Mouse (Mus musculus) frontal cortex, postnatal 36 days (tissue): ENCODE measurements around the gene Tnpo1.
A peak's percentile ranks its signal among the peaks of the same experiment; 100 is the strongest.

Source experiments
- DNase-seq, 2 experiments: peaks; one replicate each; pipeline ENCODE4 v3.0.0; 2022; ENCODE audit warnings: low spot score in 2 of 2

Tnpo1 gene

DNA sequence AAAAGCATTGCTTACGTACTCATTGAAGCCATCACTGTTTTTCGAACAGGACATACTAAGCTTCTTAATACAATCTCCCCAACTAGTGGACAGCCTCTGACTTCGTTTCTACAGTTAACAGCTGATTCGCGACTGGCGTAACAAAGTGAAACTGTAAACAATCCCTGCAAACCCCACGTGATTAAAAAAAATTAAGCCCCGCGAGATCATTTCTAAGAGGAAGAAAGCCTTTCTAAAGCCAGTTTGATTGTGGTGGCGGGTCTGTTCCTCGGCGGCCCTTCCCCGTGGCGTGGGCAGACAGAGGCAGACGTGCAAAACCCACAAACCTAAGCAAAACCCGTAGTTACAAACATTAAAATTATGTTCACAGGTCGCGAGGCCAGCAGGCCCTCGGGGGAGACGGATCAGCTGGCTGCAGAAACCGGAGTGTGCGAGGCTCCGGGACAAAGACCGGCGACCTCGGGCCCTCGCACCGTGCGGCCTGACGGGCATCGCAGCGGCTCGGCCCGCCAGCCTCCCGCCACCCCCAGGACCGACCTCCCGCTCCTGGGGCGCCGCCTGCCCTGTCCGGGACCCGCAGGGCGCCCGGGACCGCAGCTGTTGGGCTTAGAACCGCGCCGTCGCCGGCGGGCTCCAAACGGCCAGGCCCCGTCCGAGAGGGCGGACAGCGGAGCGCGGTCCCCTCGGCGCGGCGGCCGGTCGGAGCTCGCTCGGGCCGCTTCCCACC lies 535 bp downstream of the Tnpo1 start:
- DNase-seq, result peak in 1 of 2 experiments; percentile 37

GRCm38 (mm10) chr13:98924897-98925485 lies 1.2 kb downstream of the Tnpo1 start:
- DNase-seq, result no peak

GRCm38 (mm10) chr13:98922806-98923205 lies 3.4 kb downstream of the Tnpo1 start:
- no peak for DNase-seq

GRCm38 (mm10) chr13:98921276-98921675 lies 4.9 kb downstream of the Tnpo1 start:
- no peak for DNase-seq

DNA sequence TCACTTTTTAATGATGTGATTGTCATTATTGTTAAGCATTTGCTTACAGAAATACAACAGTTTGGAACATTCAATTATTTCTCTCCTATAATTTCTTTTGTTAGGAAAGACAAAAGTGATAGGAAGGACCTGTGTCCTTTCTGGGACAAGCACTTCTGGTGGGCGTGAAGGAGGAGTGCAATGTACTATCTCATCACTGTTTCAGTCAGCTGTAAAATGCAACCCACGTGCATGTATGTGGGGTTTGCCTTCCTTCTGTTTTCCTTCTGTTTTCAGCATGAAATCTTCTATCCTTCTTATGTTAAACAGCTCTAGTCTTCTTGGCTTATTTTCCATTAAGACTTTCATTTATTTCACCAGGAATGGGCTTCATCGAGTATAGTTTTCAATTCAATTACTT lies 5.9 kb downstream of the Tnpo1 start:
- DNase-seq, result no peak

GRCm38 (mm10) chr13:98919695-98920094 lies 6.5 kb downstream of the Tnpo1 start:
- no peak for DNase-seq

GRCm38 (mm10) chr13:98917851-98918250 lies 8.3 kb downstream of the Tnpo1 start:
- no peak for DNase-seq

GRCm38 (mm10) chr13:98915591-98915990 lies 10.6 kb downstream of the Tnpo1 start:
- DNase-seq, result no peak

GRCm38 (mm10) chr13:98914844-98915212 lies 11.4 kb downstream of the Tnpo1 start:
- no peak for DNase-seq

DNA sequence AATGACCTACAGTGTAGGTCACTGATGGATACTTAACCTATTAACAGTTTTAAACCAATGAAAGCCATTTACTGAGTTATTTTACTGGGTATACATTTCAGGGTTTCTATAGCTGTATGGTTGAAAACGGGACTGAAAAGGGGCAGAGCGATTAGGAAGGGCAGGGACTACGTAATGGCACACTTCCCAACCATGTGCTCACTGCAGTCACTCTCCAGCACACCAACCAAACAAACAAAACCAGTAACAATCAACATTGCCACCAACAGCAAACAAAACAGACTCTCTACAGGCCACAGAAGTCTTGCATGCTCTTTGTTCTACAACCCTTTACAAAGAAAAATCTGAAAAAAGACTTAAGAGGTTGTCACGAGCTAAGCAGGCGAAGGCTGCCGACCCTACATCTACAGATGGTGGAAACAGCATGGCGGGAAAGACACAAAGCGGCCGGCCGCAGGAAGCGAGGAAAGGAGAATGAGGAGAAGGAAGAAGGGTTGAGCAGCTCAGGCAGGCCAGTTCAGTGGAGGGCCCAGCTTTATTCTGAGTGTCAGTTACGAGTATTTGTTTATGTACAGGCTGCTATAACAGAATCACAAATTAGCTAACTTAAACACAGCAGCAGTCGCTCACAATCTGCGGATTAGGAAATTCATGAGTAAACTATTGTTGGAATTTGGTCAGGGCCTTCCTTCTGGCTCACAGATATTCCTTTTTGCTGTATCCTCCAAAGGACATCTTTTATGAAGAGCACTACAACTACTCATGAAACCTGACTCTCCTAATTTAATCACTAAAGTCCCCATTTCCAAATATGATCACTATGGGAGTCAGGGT lies 12.0 kb downstream of the Tnpo1 start:
- no peak for DNase-seq

DNA sequence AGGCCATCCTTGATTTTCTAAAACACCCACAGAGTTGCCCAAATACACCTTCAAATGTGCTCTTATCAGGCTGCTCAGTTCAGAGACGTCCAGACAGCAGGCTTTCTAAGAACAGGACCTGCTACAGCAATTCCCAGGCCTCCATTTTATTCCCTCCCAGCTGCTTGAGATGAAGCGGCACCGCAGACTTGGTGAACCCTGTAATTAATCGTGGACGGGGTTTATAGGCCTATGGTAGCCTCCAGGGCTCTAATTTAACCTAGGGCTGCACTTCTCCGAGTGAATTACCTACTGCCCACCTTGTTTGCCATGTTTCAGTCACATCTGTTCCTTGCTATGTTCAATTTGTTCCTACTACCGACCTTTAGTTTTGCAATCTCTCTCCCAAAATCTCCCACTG lies 13.0 kb downstream of the Tnpo1 start:
- no peak for DNase-seq

DNA sequence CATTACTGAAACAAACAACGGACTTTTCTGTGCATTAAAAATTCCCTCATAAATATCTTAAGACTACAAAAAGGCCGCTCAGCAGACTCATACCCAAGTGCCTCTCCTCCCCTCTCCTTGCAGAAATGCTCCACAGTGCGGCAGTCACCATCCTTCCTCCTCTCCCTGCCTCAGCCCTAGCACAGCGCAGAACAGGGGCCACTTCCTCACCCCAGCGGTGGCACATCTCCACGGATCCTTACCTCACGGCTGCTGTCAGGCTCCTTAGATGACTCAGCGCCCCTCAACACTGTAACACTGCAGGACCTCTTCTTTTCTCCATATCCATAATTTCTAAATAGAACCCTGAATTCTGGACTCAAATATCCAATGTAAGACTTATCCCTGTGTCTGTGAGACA lies 13.6 kb downstream of the Tnpo1 start:
- DNase-seq, result no peak

- DNase-seq, result no peak
Measured at GRCm38 (mm10) chr13:98910801-98911200, 15.4 kb downstream of the Tnpo1 start.

DNA sequence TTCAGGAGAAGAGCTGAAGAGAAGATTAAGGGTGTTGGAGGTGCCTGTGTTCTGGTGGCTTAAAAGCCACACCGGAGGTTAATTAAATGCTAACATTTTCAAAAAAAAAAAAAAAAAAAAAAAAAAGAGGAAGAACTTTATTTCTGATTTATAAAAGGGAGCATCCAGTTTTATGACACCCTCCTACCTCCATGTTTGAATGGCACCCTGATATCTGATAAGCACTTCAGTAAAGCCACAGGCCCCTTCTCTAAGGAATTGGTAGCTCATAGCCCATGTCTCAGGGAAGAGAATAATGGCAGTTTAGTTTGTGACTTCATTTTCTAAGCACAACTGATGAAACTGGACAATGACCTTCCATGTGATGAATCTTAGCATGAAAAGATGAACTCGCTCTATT lies 21.6 kb downstream of the Tnpo1 start:
- no peak for DNase-seq

DNA sequence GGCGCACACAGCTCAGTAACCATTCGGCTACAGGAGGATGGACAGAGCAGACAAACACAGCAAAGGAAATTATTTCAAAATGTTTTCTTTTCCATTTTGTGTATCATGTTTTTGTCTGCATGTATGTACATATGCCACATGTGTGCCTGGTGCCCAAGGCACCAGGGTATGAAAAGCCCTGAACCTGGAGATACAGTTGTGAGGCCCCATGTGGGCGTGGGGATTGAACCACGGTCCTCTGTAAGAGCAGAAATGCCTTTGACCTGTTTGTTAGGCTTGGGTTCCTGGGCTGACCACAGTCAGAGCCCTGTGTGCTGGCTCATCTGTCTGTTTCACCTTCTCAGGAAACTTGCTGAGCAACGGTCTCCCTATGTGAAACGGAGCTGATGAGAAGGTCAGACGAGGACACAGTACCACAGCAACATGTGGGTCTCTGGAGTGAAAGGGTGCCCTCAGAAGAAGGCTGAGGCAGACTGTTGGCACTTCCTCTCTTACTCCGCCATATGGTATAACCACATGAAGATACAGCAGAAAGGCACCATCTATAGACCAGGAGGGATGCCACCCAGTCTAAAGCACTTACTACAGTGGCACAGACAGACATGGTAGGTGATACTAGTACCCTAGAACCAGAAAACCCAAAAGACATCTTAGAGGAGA lies 23.7 kb downstream of the Tnpo1 start:
- DNase-seq, result no peak

DNA sequence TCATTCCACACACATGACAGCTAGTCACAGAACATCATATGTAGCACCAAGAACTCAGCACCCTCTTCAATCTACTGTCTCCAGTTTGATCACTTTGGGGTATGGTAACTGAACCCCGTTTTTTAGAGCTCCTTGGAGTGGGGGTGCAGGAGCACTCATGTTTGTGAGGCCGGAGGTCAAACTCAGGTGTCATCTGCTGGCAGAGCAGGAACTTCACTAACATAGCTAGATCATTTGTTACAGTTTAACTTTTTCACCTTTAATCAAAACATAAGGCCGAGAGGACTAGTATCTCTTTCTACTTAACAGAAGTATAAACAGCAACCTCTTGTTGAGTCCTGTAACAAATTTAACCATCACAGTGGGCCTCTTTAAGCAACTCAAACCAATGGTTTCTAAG lies 26.6 kb downstream of the Tnpo1 start:
- DNase-seq, result no peak

DNA sequence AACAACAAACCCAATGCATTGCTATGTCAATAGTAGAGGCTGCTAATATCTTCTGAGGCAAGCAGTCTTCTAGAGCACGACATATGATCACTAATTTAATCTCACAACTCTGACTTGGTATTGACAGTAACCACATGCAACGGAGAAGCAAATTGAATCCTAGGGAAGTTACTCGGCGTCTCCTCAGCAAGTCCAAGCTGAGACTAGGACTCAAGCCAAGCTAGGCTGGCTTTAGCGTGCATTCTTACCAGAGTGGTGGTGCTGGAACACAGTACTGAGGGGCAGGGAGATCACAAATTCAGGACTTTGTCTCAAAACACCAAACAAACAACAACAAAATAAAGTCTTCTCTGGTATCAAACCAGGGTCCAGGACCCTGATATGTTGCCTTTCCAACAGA lies 28.6 kb downstream of the Tnpo1 start:
- no peak for DNase-seq

DNA sequence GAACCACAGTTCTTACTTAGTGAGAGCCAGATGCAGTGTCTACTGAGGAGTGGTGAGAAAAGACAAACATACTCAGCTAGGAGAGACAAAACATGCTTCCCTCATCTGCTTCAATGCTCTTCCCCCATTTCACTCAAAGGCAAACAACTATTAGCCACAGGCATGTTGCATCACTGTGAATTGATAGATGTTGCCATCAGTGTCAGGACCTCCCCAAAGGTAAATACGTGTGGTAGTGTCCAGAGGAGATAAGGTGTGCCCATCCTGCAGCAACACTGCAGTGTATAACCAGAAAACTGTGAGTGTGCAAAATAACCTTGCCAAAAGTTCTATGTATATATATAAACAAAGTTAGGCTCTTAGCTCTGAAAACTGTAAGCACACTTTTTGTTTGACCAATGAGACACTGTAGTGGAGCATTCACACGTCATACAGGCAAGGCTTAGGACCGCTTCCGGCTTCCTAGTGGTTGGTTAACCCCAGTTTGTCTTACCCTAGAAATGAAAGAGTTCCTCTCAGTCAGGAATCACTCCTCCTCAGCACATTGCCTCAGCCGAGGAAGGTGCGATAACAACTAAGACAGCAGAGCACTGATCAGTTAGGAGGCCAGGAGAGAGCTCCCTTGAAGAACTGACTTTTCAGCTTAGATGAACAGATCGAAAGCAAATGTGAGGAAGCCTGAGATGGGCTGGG lies 29.6 kb downstream of the Tnpo1 start:
- no peak for DNase-seq

GRCm38 (mm10) chr13:98896013-98896412 lies 30.2 kb downstream of the Tnpo1 start:
- no peak for DNase-seq

DNA sequence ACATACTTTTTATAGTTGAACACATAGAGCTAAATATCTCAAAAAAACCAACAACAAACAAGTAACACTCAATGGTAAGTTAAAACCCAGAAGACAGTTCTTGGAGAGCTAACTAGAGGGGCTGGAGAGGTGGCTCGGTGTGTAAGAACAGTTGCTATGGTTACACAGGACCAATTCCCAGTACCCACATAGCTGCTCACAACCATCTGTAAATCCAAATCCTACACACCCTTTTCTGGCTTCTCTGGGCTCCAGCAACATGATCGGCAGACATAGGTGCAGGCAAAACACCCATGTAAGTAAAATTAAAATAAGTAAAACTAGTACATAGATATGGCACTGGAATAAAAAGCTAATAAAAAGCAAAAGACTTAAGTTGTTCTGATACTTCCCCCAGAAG lies 31.3 kb downstream of the Tnpo1 start:
- no peak for DNase-seq

- no peak for DNase-seq
Measured at GRCm38 (mm10) chr13:98891443-98891842, 34.7 kb downstream of the Tnpo1 start.

GRCm38 (mm10) chr13:98890871-98891219 lies 35.3 kb downstream of the Tnpo1 start:
- DNase-seq, result peak; percentile 79 to 84
